Mouse (Mus musculus) cerebellum, adult 2 months (tissue): Measurements from ENCODE around the gene Clec4e. TPM values are rescaled to one million over a fixed set of nuclear protein-coding genes. Genes with fewer than 3 reads are reported as not detected.

Source experiments
- DNase-seq, 2 experiments: peaks; one replicate each; pipeline ENCODE4 v3.0.0; 2021
- H3K27ac ChIP-seq: fragments of 200-500 bp; 2 replicates; pipeline ENCODE4 v1.5.1; 2012; ENCODE audit warnings: low read length, control low read depth, inconsistent platforms; ENCODE audit not compliant: insufficient read depth
- H3K27me3 ChIP-seq: fragments of 200-500 bp; 2 replicates; pipeline ENCODE4 v1.6.1; 2012; ENCODE audit warnings: inconsistent platforms, mild to moderate bottlenecking, low read length, moderate library complexity; ENCODE audit not compliant: control insufficient read depth, insufficient read depth
- H3K4me1 ChIP-seq: fragments of 200-500 bp; 2 replicates; pipeline ENCODE4 v1.6.1; 2011; ENCODE audit warnings: low read length; ENCODE audit not compliant: control insufficient read depth, insufficient read depth
- H3K4me3 ChIP-seq: fragments of 200-500 bp; replicated peaks from 2 replicates; pipeline ENCODE3; 2011; ENCODE audit warnings: mild to moderate bottlenecking, low read depth, low read length, control low read depth; ENCODE audit not compliant: insufficient read depth
- CTCF ChIP-seq: fragments of 200-500 bp; IDR thresholded peaks from 2 replicates; pipeline ENCODE4 v1.5.1; 2011; ENCODE audit warnings: low read depth, mild to moderate bottlenecking, control low read depth, low read length, moderate library complexity, borderline replicate concordance; ENCODE audit not compliant: insufficient read depth
- POLR2A ChIP-seq: fragments of 200-500 bp; IDR thresholded peaks from 2 replicates; pipeline ENCODE4 v1.6.1; 2011; ENCODE audit warnings: low read length, control low read depth, borderline replicate concordance; ENCODE audit not compliant: insufficient read depth
- WGBS: fragments of 180-500 bp; shearing (Covaris S2); methylation state at CpG from one replicate; pipeline ENCODE4 v1.1.7; 2018; 5-methylcytosine and 5-hydroxymethylcytosine counted together
- polyA plus RNA-seq: library from polyadenylated mRNA; depleted of rRNA; stranded (reverse); fragments of >200 nt; gene quantifications from 2 replicates; pipeline ENCODE4 v1.2.3, GENCODE M21; 2012

The Clec4e gene
- polyA plus RNA-seq, 1 experiment = not detected

GRCm38 (mm10) chr6:123279443-123279842 is 10.2 kb downstream of the Clec4e start:
- DNase-seq = no peak
- TF ChIP-seq CTCF (no peak), POLR2A (no peak)

DNA sequence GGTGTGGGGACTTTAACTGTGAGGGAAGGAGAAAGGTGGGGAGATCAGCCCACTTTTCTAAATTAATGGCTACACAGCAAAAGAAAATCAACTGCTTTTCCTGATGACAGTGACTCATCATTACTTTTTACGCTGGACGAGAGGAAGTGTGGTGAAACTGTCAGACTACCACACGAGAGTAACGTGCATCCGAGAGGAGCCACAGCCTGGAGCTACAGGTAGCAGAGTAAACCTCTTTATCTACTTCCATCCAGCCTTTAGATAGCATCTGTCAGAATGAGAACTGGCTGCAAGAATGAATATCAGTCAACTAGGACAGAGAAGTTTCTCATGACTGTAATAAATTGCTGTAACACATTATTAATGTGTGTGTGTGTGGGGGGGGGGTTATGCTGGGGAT is 22.7 kb downstream of the Clec4e start:
- no peaks in the 10 kb centered on the region for H3K4me1 ChIP-seq
- H3K4me3 ChIP-seq = no peak overlapping the region
- 83% methylated on average over 5 of the region's 5 CpGs for WGBS
- TF ChIP-seq CTCF (no peak), POLR2A (no peak)
- no peaks in the 10 kb centered on the region for H3K27me3 ChIP-seq
- no peak for DNase-seq
- no peak overlapping the region for H3K27ac ChIP-seq

More at GRCm38 (mm10) chr6:123279443-123279842, 10.2 kb downstream of the Clec4e start:
- H3K4me3 ChIP-seq = no peak overlapping the region
- H3K27me3 ChIP-seq = no peaks in the 10 kb centered on the region
- 76% methylated on average over 2 of the region's 2 CpGs for WGBS
- H3K4me1 ChIP-seq = no peaks in the 10 kb centered on the region
- no peak overlapping the region for H3K27ac ChIP-seq

DNA sequence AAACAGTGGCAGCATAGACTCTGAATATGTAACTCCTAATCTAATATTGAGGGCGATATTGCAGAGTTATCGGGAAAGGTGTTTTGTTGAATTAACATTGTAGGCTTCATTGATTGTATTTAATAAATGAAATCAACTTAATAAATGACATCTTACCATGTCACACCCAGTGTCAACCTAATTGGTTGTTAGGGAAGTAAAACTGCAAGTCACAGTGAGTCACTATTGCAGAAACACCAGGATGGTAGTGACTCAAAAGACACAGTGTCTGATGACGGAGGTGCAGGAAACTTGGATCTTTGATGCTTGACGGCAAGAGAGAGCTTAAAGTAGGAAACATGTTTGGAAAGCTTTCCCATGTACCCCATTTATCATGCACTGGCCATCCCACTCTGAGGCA is 23.9 kb downstream of the Clec4e start:
- TF ChIP-seq CTCF (no peak), POLR2A (no peak)
- no peak overlapping the region for H3K27ac ChIP-seq
- WGBS = 89% methylated on average over 4 of the region's 4 CpGs

GRCm38 (mm10) chr6:123264194-123264593 is 25.5 kb downstream of the Clec4e start:
- Histone ChIP-seq H3K27me3 (no peaks in the 10 kb centered on the region), H3K4me1 (no peaks in the 10 kb centered on the region), H3K4me3 (no peak overlapping the region), H3K27ac (no peak overlapping the region)
- DNase-seq = no peak
- 85% methylated on average over 3 of the region's 3 CpGs for WGBS
- no peak for TF ChIP-seq CTCF
- TF ChIP-seq POLR2A = no peak

More for the DNA sequence above, 23.9 kb downstream of the Clec4e start:
- H3K4me3 ChIP-seq = no peak overlapping the region
- H3K27me3 ChIP-seq = no peaks in the 10 kb centered on the region
- no peaks in the 10 kb centered on the region for H3K4me1 ChIP-seq
- DNase-seq = no peak

DNA sequence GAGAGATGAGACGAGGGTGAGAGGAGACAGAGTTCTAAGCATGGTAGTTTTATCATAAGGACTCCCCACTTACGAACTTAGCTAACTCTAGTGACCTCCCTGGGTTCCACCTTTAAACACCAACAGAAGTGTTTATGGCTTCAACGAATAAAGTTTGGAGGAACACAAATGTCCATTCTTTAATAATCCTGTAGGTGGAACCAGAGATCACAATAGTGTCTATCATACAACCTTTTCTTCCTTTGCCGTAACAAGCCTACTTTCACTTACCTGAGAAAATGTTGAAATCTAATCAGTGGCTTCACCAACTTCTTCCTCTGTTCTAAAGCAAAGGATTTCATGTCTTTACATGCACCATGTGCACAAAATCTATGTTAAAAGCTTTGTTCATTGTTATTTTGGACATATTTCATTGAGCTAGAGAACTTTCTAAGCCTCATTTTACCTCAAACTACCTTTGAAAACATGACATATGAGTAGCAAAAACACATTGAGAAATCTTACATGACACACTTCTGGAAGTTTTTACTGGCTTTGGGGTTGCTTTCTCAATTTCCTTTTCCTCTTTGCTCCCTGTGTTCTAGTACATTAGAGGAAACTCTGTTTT is 28.0 kb downstream of the Clec4e start, which contains the start of gene Clec4d:
TSS of gene Clec4d (plus strand) at position 557 of the 607 bp plus-strand sequence.
- WGBS = 70% methylated on average over 4 of the region's 4 CpGs
- no peak for DNase-seq
- Histone ChIP-seq H3K27ac (no peak within 1 kb of the TSS), H3K4me3 (no peak within 1 kb of the TSS), H3K4me1 (no peaks in the 10 kb centered on the region), H3K27me3 (no peaks in the 10 kb centered on the region)
- TF ChIP-seq POLR2A (no peak), CTCF (no peak)

GRCm38 (mm10) chr6:123260868-123261267 is 28.8 kb downstream of the Clec4e start:
- no peak overlapping the region for H3K4me3 ChIP-seq
- no peak for DNase-seq

GRCm38 (mm10) chr6:123259889-123260603 is 29.6 kb downstream of the Clec4e start:
- 60% methylated on average over 4 of the region's 4 CpGs for WGBS
- TF ChIP-seq POLR2A = no peak
- TF ChIP-seq CTCF = no peak
- Histone ChIP-seq H3K4me1 (no peaks in the 10 kb centered on the region), H3K27me3 (no peaks in the 10 kb centered on the region), H3K27ac (no peak overlapping the region), H3K4me3 (no peak overlapping the region)
- DNase-seq = no peak

More at GRCm38 (mm10) chr6:123260868-123261267, 28.8 kb downstream of the Clec4e start:
- TF ChIP-seq POLR2A (no peak), CTCF (no peak)
- no peaks in the 10 kb centered on the region for H3K27me3 ChIP-seq
- WGBS = 80% methylated on average over 1 of the region's 1 CpGs
- no peak overlapping the region for H3K27ac ChIP-seq
- H3K4me1 ChIP-seq = no peaks in the 10 kb centered on the region

GRCm38 (mm10) chr6:123258946-123259345 is 30.7 kb downstream of the Clec4e start:
- Histone ChIP-seq H3K27me3 (no peaks in the 10 kb centered on the region), H3K4me3 (no peak overlapping the region), H3K27ac (no peak overlapping the region), H3K4me1 (no peaks in the 10 kb centered on the region)
- TF ChIP-seq POLR2A (no peak), CTCF (no peak)
- no peak for DNase-seq
- 73% methylated on average over 3 of the region's 3 CpGs for WGBS
